Mouse (Mus musculus) heart, embryonic 10.5 days (tissue): ENCODE measurements around the gene Echdc3. TPM values are rescaled to one million over a fixed set of nuclear protein-coding genes. Genes with fewer than 3 reads are reported as not detected.

Experiments used
- DNase-seq: peaks from one replicate; pipeline ENCODE4 v3.0.0-alpha.2; 2017; ENCODE audit warnings: low spot score
- H3K27ac ChIP-seq: fragments of 300-500 bp; sonication (generic); 2 replicates; pipeline ENCODE4 v1.5.1; 2016; ENCODE audit warnings: mild to moderate bottlenecking
- H3K27me3 ChIP-seq: fragments of 300-500 bp; sonication (generic); 2 replicates; pipeline ENCODE4 v1.6.1; 2016; ENCODE audit warnings: mild to moderate bottlenecking; ENCODE audit not compliant: poor library complexity, insufficient read depth, severe bottlenecking
- H3K36me3 ChIP-seq: fragments of 300-500 bp; sonication (generic); 2 replicates; pipeline ENCODE4 v1.6.1; 2016; ENCODE audit warnings: mild to moderate bottlenecking, moderate library complexity
- H3K4me1 ChIP-seq: fragments of 300-500 bp; sonication (generic); 2 replicates; pipeline ENCODE4 v1.6.1; 2016; ENCODE audit warnings: mild to moderate bottlenecking
- H3K4me3 ChIP-seq: fragments of 300-500 bp; sonication (generic); 2 replicates; pipeline ENCODE4 v1.5.1; 2016; ENCODE audit warnings: mild to moderate bottlenecking, moderate library complexity
- H3K9me3 ChIP-seq: fragments of 300-500 bp; sonication (generic); 2 replicates; pipeline ENCODE4 v1.6.1; 2016; ENCODE audit warnings: mild to moderate bottlenecking, moderate library complexity
- WGBS: fragments of 180-500 bp; shearing (Covaris S2); methylation state at CpG from one replicate; pipeline ENCODE4 v1.1.7; 2016; 5-methylcytosine and 5-hydroxymethylcytosine counted together
- polyA plus RNA-seq: library from polyadenylated mRNA; unstranded; fragments of >200 nt; fragmentation: Nextera tagmentation; extraction: Ambion mirVana; gene quantifications from 2 replicates; pipeline ENCODE4 v1.2.1, GENCODE M21; 2016

Echdc3 gene
- polyA plus RNA-seq, 1 experiment from 2014 or later = 7.2 TPM

DNA sequence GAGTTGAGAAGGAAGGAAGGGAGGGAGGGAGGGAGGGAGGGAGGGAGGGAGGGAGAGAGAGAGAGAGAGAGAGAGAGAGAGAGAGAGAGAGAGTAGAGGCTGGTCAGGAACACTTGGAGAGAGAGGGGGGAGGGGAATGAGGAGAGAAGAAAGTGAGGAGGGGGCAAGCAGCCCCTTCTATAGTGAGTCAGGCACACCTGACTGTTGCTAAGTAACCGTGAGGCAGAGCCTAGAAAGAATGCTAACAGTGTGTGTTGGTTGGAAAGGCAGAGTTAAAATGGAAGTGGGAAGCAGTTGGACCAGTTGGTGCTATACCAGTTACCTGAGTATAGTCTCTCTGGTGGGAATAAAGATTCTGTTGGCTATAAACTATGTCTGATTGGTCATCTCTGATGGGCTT, 27.2 kb upstream of the Echdc3 start:
- H3K27ac ChIP-seq = no peak overlapping the region
- no peak overlapping the region for H3K4me3 ChIP-seq
- no peaks in the 10 kb centered on the region for H3K27me3 ChIP-seq
- H3K4me1 ChIP-seq = peaks cover 14% of the 10 kb centered on the region
- no peaks in the 10 kb centered on the region for H3K9me3 ChIP-seq
- no peak for DNase-seq
- 59% methylated on average over 1 of the region's 1 CpGs for WGBS
- no peaks in the 10 kb centered on the region for H3K36me3 ChIP-seq

DNA sequence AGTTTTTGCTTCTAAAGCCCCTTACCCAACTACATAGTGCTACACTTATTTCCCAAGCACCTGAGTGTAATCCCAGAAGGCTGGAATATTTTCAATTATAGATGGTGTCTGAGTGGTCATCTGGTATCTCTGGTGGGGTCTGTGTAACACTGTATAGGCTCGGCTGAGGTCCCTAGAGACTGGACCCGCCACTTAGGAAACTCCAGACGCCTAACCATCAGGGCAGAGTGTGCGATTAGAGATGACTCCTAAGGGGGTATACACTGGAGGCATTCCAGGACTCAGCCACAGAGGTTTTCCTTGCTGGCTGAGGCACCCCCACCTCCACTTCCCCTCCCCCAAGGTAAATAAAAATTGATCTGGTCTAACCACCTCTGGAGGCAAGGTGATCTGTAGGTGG, 26.5 kb upstream of the Echdc3 start:
- H3K9me3 ChIP-seq = no peaks in the 10 kb centered on the region
- H3K4me1 ChIP-seq = peaks cover 14% of the 10 kb centered on the region
- WGBS = 39% methylated on average over 4 of the region's 4 CpGs
- DNase-seq = no peak
- no peaks in the 10 kb centered on the region for H3K36me3 ChIP-seq
- no peak overlapping the region for H3K27ac ChIP-seq
- H3K4me3 ChIP-seq = no peak overlapping the region
- no peaks in the 10 kb centered on the region for H3K27me3 ChIP-seq

DNA sequence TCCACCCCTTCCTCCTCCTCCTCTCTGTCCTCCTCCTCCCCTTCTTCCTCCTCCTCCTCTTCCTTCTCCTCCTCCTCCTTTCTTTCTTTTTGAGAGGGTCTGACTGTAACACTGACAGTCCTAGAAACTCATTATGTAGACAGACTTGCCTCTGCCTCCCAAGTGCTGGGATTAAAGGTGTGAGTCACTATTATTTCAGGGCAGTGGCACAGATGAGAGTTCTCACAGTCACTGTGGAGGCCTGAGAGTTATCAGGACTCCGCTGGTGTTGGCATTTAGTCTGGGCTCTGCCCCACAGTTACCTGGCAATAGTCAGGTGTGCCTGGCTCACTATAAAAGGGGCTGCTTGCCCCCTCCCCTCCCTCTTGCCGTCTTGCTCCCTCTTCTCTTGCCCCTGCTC, 25.8 kb upstream of the Echdc3 start:
- no peaks in the 10 kb centered on the region for H3K27me3 ChIP-seq
- 50% methylated on average over 2 of the region's 2 CpGs for WGBS
- DNase-seq = no peak
- no peaks in the 10 kb centered on the region for H3K9me3 ChIP-seq
- H3K4me3 ChIP-seq = no peak overlapping the region
- H3K36me3 ChIP-seq = no peaks in the 10 kb centered on the region
- no peak overlapping the region for H3K27ac ChIP-seq
- peaks cover 16% of the 10 kb centered on the region for H3K4me1 ChIP-seq

DNA sequence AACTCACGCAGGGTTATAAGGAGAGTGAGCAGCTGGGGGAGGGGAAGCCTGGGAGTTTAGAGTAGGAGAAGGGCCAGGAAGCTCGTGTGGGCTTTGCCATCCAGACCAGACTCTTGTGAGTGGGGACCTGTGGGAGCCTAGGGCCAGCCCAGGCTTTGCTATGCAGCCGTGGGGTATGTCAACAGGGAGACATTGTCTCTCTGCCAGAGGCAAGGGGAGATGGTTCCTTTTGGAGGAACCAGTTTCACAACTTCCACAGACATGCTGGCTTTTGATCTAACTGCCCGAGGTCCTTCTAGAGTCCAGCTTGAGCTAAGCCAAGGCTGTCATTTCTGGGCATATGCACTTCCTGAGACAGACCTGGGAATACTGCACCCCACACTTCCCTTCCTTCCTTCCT, 25.4 kb upstream of the Echdc3 start:
- Histone ChIP-seq H3K27me3 (no peaks in the 10 kb centered on the region), H3K4me3 (no peak overlapping the region), H3K4me1 (peaks cover 20% of the 10 kb centered on the region), H3K36me3 (no peaks in the 10 kb centered on the region), H3K9me3 (no peaks in the 10 kb centered on the region), H3K27ac (no peak overlapping the region)
- DNase-seq = no peak
- whole genome bisulfite sequencing = 53% methylated on average over 4 of the region's 4 CpGs

DNA sequence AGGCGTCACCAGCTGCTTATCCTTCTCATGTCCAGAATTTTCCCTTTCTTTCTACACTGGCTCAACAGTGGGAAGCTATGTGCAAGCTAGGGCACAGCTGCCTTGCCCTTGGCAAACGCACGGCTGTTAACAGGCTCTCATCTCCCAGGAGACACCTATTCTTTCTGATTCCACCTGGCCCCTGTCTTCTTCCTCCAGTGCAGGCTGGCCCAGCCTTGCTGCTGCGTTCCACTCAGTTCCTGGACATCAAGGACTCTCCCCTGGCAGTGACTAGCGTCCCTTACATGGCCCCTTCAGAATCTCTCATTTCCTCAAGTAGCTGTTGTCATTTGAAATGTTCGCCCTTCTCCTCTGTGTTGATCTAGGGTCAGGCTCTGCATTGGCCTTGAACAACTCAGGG, 20.5 kb upstream of the Echdc3 start:
- Histone ChIP-seq H3K36me3 (no peaks in the 10 kb centered on the region), H3K27me3 (no peaks in the 10 kb centered on the region), H3K9me3 (no peaks in the 10 kb centered on the region), H3K27ac (peak overlapping the region; percentile 48; the same call in 1 of the 2 replicates), H3K4me3 (no peak overlapping the region), H3K4me1 (peaks cover 26% of the 10 kb centered on the region)
- WGBS = 65% methylated on average over 6 of the region's 6 CpGs
- no peak for DNase-seq

DNA sequence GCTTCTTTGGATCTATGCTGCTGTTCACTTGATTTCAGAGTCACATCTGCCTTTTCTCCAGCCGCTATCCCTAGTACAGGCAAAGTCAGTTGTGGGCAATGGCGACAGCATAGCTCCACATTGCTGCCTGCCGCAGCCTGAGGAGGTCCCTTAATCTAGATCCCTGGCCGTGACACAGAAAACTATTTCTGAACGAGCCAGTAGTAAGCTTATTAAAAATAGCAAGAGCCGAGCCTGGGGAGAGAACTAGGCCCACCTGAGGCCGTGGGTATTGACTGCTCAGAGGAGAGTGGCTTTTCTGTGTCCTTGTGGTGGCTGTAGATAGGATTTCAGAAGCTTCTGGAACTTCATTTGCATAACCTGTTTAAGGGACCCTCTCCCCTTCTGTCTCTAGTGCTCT, 19.9 kb upstream of the Echdc3 start:
- H3K27me3 ChIP-seq = no peaks in the 10 kb centered on the region

DNA sequence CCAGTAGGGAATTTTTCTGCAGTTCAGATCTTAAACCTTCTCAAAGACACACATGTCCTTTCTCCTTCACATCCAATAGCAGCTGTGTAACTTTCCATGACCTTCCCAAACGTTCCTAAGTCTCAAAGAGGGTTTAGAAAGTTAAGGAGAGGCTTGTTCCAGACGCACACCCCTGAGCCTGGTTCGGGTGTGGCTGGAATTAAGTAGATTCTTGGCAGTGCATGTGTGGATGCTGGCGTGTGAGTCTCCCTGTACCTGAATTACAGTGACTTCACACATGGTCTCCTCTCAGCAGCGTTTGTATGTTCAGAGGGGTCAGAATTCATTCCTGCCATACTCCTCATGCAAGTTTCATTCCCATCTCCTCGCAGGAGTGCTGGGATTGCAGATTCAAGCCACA, 18.0 kb upstream of the Echdc3 start:
- WGBS = 80% methylated on average over 6 of the region's 6 CpGs
- H3K36me3 ChIP-seq = no peaks in the 10 kb centered on the region
- DNase-seq = no peak
- no peak overlapping the region for H3K27ac ChIP-seq
- no peaks in the 10 kb centered on the region for H3K27me3 ChIP-seq
- H3K9me3 ChIP-seq = no peaks in the 10 kb centered on the region
- peaks cover 28% of the 10 kb centered on the region for H3K4me1 ChIP-seq
- H3K4me3 ChIP-seq = no peak overlapping the region

More for the DNA sequence above, 19.9 kb upstream of the Echdc3 start:
- H3K4me1 ChIP-seq = peaks cover 24% of the 10 kb centered on the region
- no peaks in the 10 kb centered on the region for H3K9me3 ChIP-seq
- no peaks in the 10 kb centered on the region for H3K36me3 ChIP-seq
- no peak overlapping the region for H3K4me3 ChIP-seq
- 53% methylated on average over 7 of the region's 7 CpGs for WGBS
- no peak for DNase-seq
- peak overlapping the region; percentile 48 for H3K27ac ChIP-seq

DNA sequence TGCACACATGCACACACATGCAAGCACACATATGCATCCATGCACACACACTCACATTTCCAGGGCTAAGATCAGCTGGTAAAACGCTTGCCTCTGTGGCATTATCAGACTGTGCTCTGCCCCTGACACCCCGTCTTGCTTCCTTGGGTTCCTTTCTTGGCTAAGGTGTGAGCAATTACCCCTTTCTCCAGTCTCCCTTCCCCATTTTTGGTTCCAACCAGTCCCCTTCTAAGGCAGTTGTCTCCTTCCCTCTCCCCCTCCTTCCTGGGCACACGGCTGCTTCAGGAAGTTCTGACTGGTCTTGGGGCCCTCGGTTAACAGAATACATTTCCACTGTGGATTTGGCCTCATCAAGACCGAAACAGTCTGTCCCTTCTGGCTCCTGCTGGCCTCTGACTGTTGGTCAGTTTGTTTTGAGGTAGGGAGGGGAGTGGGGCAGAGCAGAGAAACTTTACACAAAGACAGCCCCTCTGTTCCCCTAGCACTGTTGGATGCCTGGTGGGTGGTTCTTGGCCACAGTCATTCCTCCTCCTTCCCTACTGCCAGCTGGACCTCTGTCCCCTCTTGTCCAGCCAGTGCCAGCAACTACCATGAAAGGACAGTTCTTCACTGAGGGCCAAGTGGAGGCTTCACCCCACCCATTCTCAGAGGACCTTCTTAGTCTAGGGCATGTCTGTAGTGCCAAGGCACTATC, 16.9 kb upstream of the Echdc3 start:
- H3K9me3 ChIP-seq = peaks cover 3% of the 10 kb centered on the region; the same call in 1 of the 2 replicates
- no peaks in the 10 kb centered on the region for H3K36me3 ChIP-seq

DNA sequence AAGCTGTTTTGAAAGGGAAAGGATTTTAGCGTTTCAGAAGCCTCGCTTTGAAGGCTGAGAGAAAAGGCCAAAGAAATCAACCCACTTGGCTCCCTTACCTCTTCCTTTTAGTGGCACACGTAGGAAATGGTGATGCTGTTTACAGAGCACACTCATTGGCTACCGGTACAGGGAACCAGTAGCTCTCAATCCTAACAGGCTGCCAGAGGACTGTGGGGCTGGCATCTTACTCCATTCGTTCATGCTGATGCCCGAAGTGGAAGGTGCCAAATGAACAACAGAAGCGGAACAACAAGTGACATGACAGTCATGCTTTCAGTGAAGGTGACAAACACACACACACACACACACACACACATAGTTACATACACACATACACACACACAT, 14.2 kb upstream of the Echdc3 start:
- Histone ChIP-seq H3K4me3 (no peak overlapping the region), H3K4me1 (peaks cover 11% of the 10 kb centered on the region; the same call in 1 of the 2 replicates), H3K9me3 (peaks cover 3% of the 10 kb centered on the region; the same call in 1 of the 2 replicates), H3K27ac (no peak overlapping the region), H3K36me3 (no peaks in the 10 kb centered on the region), H3K27me3 (no peaks in the 10 kb centered on the region)
- WGBS = 86% methylated on average over 7 of the region's 7 CpGs
- no peak for DNase-seq

More for the DNA sequence above, 16.9 kb upstream of the Echdc3 start:
- 64% methylated on average over 5 of the region's 5 CpGs for WGBS
- DNase-seq = no peak
- no peaks in the 10 kb centered on the region for H3K27me3 ChIP-seq
- H3K4me3 ChIP-seq = no peak overlapping the region
- peaks cover 28% of the 10 kb centered on the region for H3K4me1 ChIP-seq
- H3K27ac ChIP-seq = no peak overlapping the region

DNA sequence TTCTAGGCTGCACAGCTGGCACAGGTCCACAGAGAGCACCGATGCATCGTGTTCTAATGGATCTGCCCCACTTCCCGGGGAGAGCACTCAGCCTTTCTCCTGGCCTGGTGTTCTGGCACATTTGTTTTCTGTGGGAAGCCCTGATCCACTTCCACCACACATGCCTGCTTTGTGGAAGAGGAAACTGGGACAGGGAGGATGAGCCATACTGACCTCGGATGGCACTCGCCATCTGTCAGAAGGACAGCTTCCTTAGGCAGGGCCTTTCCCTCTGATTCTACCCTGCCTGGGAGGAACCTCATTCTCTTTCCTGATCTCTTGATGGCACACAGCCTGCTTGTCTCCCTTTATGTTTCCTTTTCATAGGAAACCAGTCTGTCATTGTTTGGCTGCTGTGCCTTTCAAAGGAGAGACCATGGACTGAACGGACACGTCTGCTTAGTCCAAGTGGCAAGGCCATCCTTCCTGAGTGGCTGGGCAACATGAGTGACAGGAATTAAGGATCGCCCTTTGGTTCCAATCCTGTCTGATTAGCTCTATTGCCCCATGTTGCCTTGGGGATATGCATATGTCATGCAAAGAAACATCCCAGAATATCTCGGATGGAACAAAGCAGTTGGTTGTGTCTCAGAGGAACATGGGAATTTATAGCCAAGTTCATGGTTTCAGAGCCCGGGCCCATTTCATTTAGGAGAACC, 13.7 kb upstream of the Echdc3 start:
- peaks cover 11% of the 10 kb centered on the region; the same call in 1 of the 2 replicates for H3K4me1 ChIP-seq
- H3K4me3 ChIP-seq = no peak overlapping the region
- H3K27ac ChIP-seq = no peak overlapping the region
- H3K9me3 ChIP-seq = peaks cover 3% of the 10 kb centered on the region; the same call in 1 of the 2 replicates
- no peak for DNase-seq
- H3K36me3 ChIP-seq = no peaks in the 10 kb centered on the region
- 86% methylated on average over 10 of the region's 10 CpGs for WGBS
- no peaks in the 10 kb centered on the region for H3K27me3 ChIP-seq

DNA sequence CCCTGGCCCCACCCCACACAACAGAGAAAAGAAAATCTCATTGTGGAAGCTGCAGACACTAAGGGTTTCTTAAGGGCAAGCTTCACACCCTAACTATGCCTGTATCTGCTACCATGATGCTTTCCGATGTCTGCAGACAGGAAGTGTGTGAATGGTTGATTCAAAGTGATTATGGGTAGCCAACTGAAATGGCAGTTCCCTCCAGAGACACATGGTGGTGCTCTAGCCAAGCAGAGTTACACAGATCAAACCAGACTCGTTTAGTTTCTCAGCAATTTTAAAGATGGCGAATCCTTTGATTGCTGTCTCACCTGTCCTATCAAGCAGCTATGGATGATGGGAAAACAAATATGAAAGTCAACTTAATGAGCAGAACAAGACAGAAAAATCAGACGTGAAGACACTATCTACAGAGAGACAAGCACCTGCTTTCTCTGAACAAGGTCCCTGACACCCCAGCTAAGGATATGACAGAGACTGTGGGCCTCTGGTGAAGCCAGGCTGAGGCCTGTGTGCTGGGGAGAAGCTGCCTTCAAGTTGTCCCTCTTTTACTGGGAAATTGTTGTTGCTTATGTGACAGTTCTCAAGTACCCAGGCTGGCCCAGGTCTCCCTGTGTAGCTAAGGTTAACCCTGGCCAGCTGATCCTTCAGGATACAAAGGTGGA, 7.4 kb upstream of the Echdc3 start:
- Histone ChIP-seq H3K27ac (no peak overlapping the region), H3K27me3 (no peaks in the 10 kb centered on the region), H3K4me3 (no peak overlapping the region), H3K36me3 (no peaks in the 10 kb centered on the region), H3K9me3 (peaks cover 3% of the 10 kb centered on the region; the same call in 1 of the 2 replicates), H3K4me1 (no peaks in the 10 kb centered on the region)
- no peak for DNase-seq
- 18% methylated on average over 4 of the region's 4 CpGs for WGBS

DNA sequence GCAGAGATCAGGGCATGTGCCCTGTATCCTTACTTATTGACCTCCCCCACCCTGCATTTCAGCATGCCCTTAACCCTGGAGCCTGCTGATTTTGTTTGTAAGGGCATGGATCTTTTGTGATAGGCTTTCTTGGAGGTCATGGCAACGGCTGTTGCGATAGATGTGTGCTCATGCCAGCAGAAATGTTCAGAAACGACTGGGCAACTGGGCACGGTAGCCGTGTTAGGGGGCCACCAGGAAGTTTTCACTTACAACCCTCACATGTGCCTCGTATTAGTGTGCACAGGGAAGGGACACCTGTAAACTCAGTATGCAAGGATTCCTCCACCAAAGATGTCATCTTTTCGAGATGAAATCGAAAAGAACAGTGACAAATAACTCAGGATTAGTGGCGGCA, 508 bp downstream of the Echdc3 start:
- 43% methylated on average over 9 of the region's 9 CpGs for WGBS
- H3K4me1 ChIP-seq = peaks cover 40% of the 10 kb centered on the region
- DNase-seq = no peak
- no peaks in the 10 kb centered on the region for H3K27me3 ChIP-seq
- H3K36me3 ChIP-seq = no peaks in the 10 kb centered on the region
- peak overlapping the region; percentile 96 for H3K27ac ChIP-seq
- no peaks in the 10 kb centered on the region for H3K9me3 ChIP-seq
- H3K4me3 ChIP-seq = peak overlapping the region; percentile 66

DNA sequence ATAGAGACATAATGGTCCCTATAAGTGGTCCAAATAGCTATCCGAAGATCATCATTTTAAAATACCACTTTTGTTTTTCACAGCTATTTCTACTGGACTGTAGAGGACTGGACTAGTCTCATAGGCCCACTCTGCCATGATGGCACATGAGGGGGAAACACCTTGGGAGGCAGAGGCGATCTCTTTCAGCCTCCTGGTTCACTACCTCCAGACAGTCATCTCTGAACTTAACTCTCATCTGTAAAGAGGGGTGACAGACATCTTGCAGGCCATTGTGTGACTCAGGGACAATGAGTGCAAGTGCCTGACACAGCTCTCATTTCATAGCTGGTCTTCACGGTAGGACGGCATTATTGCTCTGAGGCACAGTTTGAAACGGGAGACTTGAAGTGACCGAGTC, 2.0 kb downstream of the Echdc3 start:
- Histone ChIP-seq H3K36me3 (no peaks in the 10 kb centered on the region), H3K4me1 (peaks cover 40% of the 10 kb centered on the region)

More for the DNA sequence above, 2.0 kb downstream of the Echdc3 start:
- H3K27me3 ChIP-seq = no peaks in the 10 kb centered on the region
- no peak for DNase-seq
- 83% methylated on average over 6 of the region's 6 CpGs for WGBS
- H3K27ac ChIP-seq = peak overlapping the region; percentile 73; the same call in 1 of the 2 replicates
- H3K9me3 ChIP-seq = no peaks in the 10 kb centered on the region
- H3K4me3 ChIP-seq = no peak overlapping the region
